Mouse (Mus musculus) kidney, embryonic 16.5 days (tissue): Measurements from ENCODE around the gene Gnb1. TPM values are rescaled to one million over a fixed set of nuclear protein-coding genes. Genes with fewer than 3 reads are reported as not detected.

Experiments
- ATAC-seq: fragments of 200-750 bp; cut with Nextera tagmentation; 2 replicates; pipeline ENCODE4 v1.8.0; 2017; ENCODE audit warnings: moderate TSS enrichment; ENCODE audit not compliant: low FRiP score, low TSS enrichment
- H3K27ac ChIP-seq: fragments of 300-500 bp; sonication (generic); 2 replicates; pipeline ENCODE4 v1.5.1; 2014; ENCODE audit warnings: low read length
- H3K27me3 ChIP-seq: fragments of 300-500 bp; sonication (generic); 2 replicates; pipeline ENCODE4 v1.6.1; 2014; ENCODE audit warnings: low read length, control low read depth, mixed read lengths; ENCODE audit not compliant: insufficient read depth
- H3K36me3 ChIP-seq: fragments of 300-500 bp; sonication (generic); 2 replicates; pipeline ENCODE4 v1.6.1; 2014; ENCODE audit warnings: low read length, control low read depth, mixed read lengths; ENCODE audit not compliant: insufficient read depth
- H3K4me1 ChIP-seq: fragments of 300-500 bp; sonication (generic); 2 replicates; pipeline ENCODE4 v1.6.1; 2014; ENCODE audit warnings: low read length, control low read depth, mixed read lengths; ENCODE audit not compliant: insufficient read depth
- H3K4me2 ChIP-seq: fragments of 300-500 bp; sonication (generic); replicated peaks from 2 replicates; pipeline ENCODE4 v1.6.1; 2014; ENCODE audit warnings: low read depth, low read length
- H3K4me3 ChIP-seq: fragments of 300-500 bp; sonication (generic); 2 replicates; pipeline ENCODE4 v1.5.1; 2014; ENCODE audit warnings: mild to moderate bottlenecking, low read length
- H3K9ac ChIP-seq: fragments of 300-500 bp; sonication (generic); replicated peaks from 2 replicates; pipeline ENCODE4 v1.6.1; 2014; ENCODE audit warnings: low read length
- H3K9me3 ChIP-seq: fragments of 300-500 bp; sonication (generic); 2 replicates; pipeline ENCODE4 v1.6.1; 2016; ENCODE audit warnings: low read length, control low read depth
- WGBS: fragments of 180-500 bp; shearing (Covaris S2); extraction: QIAGEN DNeasy Blood & Tissue Kit; methylation state at CpG from one replicate; pipeline ENCODE4 v1.1.7; 2014; 5-methylcytosine and 5-hydroxymethylcytosine counted together
- polyA plus RNA-seq: library from polyadenylated mRNA; unstranded; fragments of >200 nt; fragmentation: Nextera tagmentation; extraction: Ambion mirVana; gene quantifications from 2 replicates; pipeline ENCODE4 v1.2.1, GENCODE M21; 2015

The Gnb1 gene
- polyA plus RNA-seq, 1 experiment from 2014 or later = 477 TPM

GRCm38 (mm10) chr4:155494891-155495290, 3.7 kb downstream of the Gnb1 start:
- Histone ChIP-seq H3K27ac (no peak overlapping the region), H3K27me3 (no peaks in the 10 kb centered on the region), H3K36me3 (no peaks in the 10 kb centered on the region), H3K4me2 (no peak overlapping the region), H3K4me3 (no peak overlapping the region), H3K4me1 (peaks cover 30% of the 10 kb centered on the region), H3K9ac (no peak overlapping the region), H3K9me3 (no peaks in the 10 kb centered on the region)
- no peak for ATAC-seq
- 63% methylated on average over 4 of the region's 4 CpGs for WGBS

DNA sequence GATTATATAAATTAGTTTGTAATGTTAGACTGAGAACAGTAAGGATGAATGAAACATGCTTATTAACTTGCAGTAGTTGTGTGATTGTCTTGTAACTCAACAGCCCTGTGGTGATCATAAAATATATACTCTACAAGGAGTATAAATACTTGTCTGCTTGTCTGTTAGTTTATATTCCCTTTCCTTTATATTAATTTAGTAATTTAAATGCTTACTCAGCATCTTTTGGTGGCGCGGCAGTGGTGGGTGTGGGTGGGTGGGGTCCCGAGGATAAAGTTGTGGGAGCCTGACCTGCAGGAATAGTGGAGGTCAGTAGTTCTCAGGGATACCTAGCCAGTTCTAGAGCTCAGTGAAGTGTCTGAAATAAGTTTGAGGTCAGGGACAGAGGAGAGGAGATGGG, 6.8 kb downstream of the Gnb1 start:
- Histone ChIP-seq H3K4me2 (no peak overlapping the region), H3K9me3 (no peaks in the 10 kb centered on the region), H3K9ac (no peak overlapping the region), H3K4me1 (peaks cover 23% of the 10 kb centered on the region), H3K27ac (no peak overlapping the region), H3K4me3 (no peak overlapping the region), H3K27me3 (no peaks in the 10 kb centered on the region), H3K36me3 (no peaks in the 10 kb centered on the region)
- WGBS = 77% methylated on average over 3 of the region's 3 CpGs
- no peak for ATAC-seq

DNA sequence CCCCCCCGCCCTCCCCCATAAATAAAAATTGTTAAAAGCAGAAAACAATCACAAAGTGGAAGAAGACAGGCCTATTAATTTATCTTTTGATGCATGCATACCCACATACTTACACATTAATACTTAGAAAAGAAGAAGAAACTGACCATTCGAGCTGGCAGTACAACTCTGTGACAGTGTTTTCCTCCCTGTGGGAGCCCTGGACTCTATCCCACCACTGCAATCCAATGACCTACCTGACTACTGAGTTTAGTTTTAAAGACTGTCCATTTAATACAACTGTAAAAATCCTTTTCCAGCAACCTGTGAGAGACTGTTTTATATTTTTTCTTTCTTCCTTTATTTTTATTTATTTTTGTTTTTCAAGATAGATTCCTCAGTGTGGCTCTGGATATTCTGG, 10.0 kb downstream of the Gnb1 start:
- Histone ChIP-seq H3K9me3 (no peaks in the 10 kb centered on the region), H3K36me3 (no peaks in the 10 kb centered on the region), H3K27me3 (no peaks in the 10 kb centered on the region), H3K9ac (no peak overlapping the region), H3K4me1 (peaks cover 9% of the 10 kb centered on the region; the same call in 1 of the 2 replicates), H3K4me3 (no peak overlapping the region), H3K4me2 (no peak overlapping the region), H3K27ac (no peak overlapping the region)
- WGBS = 76% methylated on average over 2 of the region's 2 CpGs
- no peak for ATAC-seq

GRCm38 (mm10) chr4:155505067-155505466, 13.9 kb downstream of the Gnb1 start:
- Histone ChIP-seq H3K36me3 (no peaks in the 10 kb centered on the region), H3K9ac (no peak overlapping the region), H3K4me3 (no peak overlapping the region), H3K4me2 (no peak overlapping the region), H3K9me3 (no peaks in the 10 kb centered on the region), H3K27ac (no peak overlapping the region), H3K4me1 (peaks cover 7% of the 10 kb centered on the region; the same call in 1 of the 2 replicates), H3K27me3 (no peaks in the 10 kb centered on the region)
- no peak for ATAC-seq
- WGBS = 31% methylated on average over 8 of the region's 8 CpGs

DNA sequence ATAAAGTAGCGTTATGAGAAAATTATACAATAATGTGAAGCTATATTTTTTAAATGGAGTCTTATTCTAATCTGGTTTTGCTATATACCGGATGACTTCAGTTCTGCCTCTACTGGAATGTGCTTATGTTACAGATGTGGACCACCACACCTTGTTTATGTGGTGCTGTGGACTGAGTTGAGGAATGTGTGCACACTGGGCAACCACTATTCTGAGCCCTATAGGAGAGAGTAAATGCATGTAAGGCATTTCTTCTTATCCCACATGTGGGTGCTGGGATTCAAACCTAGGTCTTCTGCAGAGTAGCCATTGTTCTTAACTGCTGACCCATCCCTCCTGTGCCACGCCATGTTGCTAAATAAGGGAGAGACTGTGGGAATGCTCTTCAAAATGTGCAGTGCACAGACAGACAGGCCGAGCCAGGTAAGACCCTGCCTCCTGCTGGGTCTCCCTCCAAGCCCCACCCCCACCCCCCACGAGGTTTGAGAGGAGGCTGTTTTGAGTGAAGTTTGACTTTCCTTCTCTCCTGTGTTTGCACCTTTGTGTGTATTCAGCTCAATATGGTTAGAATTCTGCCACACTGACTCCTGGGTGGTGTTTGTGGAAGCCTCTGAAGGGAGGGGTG, 14.6 kb downstream of the Gnb1 start:
- ATAC-seq = no peak
- WGBS = 82% methylated on average over 5 of the region's 5 CpGs
- no peak overlapping the region for H3K27ac ChIP-seq
- H3K36me3 ChIP-seq = no peaks in the 10 kb centered on the region
- no peaks in the 10 kb centered on the region for H3K27me3 ChIP-seq
- H3K9ac ChIP-seq = no peak overlapping the region
- H3K4me2 ChIP-seq = no peak overlapping the region
- H3K4me3 ChIP-seq = no peak overlapping the region
- H3K9me3 ChIP-seq = no peaks in the 10 kb centered on the region
- H3K4me1 ChIP-seq = peaks cover 7% of the 10 kb centered on the region; the same call in 1 of the 2 replicates

DNA sequence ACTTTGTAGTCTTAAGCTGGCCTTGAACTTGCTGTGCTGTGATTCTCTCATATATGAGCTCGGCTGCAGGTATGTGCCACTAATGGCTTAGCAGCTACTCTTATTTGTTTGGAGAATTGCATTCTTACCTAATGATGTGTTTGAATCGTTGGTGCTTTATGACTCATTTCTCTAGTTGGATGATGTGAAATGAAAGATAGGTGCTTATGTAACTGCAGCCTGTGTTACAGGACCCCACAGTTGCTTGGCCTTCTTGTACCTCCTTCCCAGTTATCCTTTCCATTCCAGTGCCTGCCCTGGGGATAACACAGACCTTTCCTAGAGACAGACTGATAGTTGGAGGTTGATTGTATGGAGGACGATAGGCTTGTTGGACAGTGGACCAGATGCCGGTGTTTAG, 17.5 kb downstream of the Gnb1 start:
- Histone ChIP-seq H3K9me3 (no peaks in the 10 kb centered on the region), H3K36me3 (no peaks in the 10 kb centered on the region), H3K27me3 (no peaks in the 10 kb centered on the region), H3K9ac (no peak overlapping the region), H3K4me2 (no peak overlapping the region), H3K27ac (no peak overlapping the region), H3K4me3 (no peak overlapping the region), H3K4me1 (peaks cover 7% of the 10 kb centered on the region; the same call in 1 of the 2 replicates)
- WGBS = 79% methylated on average over 4 of the region's 4 CpGs
- no peak for ATAC-seq

DNA sequence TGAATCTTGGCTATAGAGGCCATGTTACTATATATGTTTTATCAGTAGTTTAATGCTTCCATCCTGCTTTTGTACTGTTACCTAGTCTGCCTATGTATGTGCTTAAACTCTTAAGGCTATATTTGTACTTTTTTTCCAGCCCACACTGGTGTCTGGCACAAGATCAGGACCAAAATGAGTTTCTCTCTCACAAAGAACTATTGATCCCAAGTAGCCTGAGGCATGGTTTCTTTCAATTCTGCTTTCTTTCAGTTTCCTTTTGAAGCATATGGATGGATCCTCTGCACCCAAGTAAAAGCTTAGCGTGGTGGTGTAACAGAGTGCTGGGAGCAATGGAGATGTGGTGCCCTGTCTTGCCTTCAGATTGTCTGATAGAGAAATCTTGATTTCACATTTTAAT, 19.8 kb downstream of the Gnb1 start:
- Histone ChIP-seq H3K9ac (no peak overlapping the region), H3K27me3 (no peaks in the 10 kb centered on the region), H3K4me3 (no peak overlapping the region), H3K4me2 (no peak overlapping the region), H3K4me1 (peaks cover 1% of the 10 kb centered on the region; the same call in 1 of the 2 replicates), H3K9me3 (no peaks in the 10 kb centered on the region), H3K27ac (no peak overlapping the region), H3K36me3 (0 out of 2 replicates have a peak, but pooled peaks cover 3% of the 10 kb centered on the region)
- no peak for ATAC-seq
- WGBS = 90% methylated on average over 1 of the region's 1 CpGs

- ATAC-seq = no peak
- 86% methylated on average over 2 of the region's 2 CpGs for WGBS
- H3K36me3 ChIP-seq = 0 out of 2 replicates have a peak, but pooled peaks cover 3% of the 10 kb centered on the region
- no peak overlapping the region for H3K27ac ChIP-seq
- no peak overlapping the region for H3K4me3 ChIP-seq
- no peaks in the 10 kb centered on the region for H3K9me3 ChIP-seq
- H3K9ac ChIP-seq = no peak overlapping the region
- H3K4me2 ChIP-seq = no peak overlapping the region
- H3K27me3 ChIP-seq = no peaks in the 10 kb centered on the region
- H3K4me1 ChIP-seq = no peaks in the 10 kb centered on the region
Observed at GRCm38 (mm10) chr4:155514810-155515209, 23.6 kb downstream of the Gnb1 start.

DNA sequence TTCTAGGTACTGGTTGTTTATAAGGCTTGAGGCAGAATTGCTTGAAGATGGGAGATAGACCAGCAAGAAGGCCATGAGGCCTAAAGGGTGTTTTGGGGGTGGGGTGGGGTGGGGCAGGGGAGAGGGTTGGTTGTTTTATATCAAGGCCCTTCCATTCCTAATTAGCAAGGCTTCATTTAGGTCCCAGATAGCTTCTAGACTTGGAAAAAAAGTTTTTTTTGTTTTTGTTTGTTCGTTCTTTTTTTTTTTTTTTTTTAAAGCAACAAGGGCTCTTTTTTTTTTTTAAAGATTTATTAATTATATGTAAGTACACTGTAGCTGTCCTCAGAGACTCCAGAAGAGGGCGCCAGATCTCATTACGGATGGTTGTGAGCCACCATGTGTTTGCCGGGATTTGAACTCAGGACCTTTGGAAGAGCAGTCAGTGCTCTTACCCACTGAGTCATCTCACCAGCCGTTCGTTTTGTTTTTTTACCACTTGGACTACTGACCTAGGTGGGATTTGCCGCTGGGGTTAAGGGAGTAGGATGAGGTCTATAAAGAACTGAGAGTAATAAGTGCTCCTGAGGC, 26.9 kb downstream of the Gnb1 start:
- Histone ChIP-seq H3K36me3 (peaks cover 10% of the 10 kb centered on the region), H3K4me2 (no peak overlapping the region), H3K4me1 (0 out of 2 replicates have a peak, but pooled peaks cover 6% of the 10 kb centered on the region), H3K27ac (no peak overlapping the region), H3K9me3 (no peaks in the 10 kb centered on the region), H3K27me3 (no peaks in the 10 kb centered on the region), H3K9ac (no peak overlapping the region), H3K4me3 (no peak overlapping the region)
- 77% methylated on average over 7 of the region's 7 CpGs for WGBS
- no peak for ATAC-seq

DNA sequence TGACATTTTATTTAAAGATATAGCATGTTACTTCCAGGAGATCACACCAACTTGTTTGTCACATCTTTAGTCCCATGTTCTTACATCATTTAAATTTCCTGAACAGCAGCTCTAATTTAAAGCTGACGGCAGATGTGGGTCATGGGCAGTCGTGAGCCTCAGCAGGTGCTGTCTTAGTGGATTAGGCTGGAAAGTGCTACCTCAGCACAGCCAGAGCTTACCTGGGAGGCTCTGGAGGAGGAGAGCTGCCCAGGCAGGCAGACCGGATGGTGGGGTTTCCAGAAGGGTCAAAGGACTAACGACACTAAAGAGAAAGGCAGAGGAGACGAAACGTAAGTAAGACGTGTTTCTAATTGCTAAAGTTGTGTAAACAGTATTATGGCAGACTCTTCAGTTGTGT, 31.2 kb downstream of the Gnb1 start:
- Histone ChIP-seq H3K4me2 (no peak overlapping the region), H3K9ac (no peak overlapping the region), H3K4me1 (0 out of 2 replicates have a peak, but pooled peaks cover 6% of the 10 kb centered on the region), H3K27ac (no peak overlapping the region), H3K36me3 (peaks cover 7% of the 10 kb centered on the region), H3K27me3 (no peaks in the 10 kb centered on the region), H3K4me3 (no peak overlapping the region), H3K9me3 (no peaks in the 10 kb centered on the region)
- WGBS = 47% methylated on average over 7 of the region's 7 CpGs
- ATAC-seq = no peak
